ENCODE assay signal across 12 mouse cellular contexts in genomic region chr16:94866300-94866956, GRCm38 (mm10).
DNase-seq lines count a peak whose midpoint lies in the region; ATAC-seq and TF ChIP-seq lines count a peak whose summit lies in the region.
"Had no signal": no experiment of that assay in that cellular context is flagged by ENCODE, and none has a peak within 500 bp of the region (broad histone marks: within the 10 kb centered on the region; RNA-seq: fewer than 3 reads in every experiment).

No protein-coding gene starts in this region.

- TF ChIP-seq CTCF in lung, embryonic 14.5 days (IDR thresholded peaks at IDR 0.05; ENCODE audit: low read depth), result no peak

- DNase-seq in frontal cortex, adult 2 months (ENCODE audit: extremely low spot score in 1 of 2, low spot score in 1 of 2), result no peak
- DNase-seq in lung, embryonic 14.5 days, result peak; percentile 75
- no peak for DNase-seq in lung, postnatal 25 days (ENCODE audit: low spot score)
- peak; percentile 49 for DNase-seq in embryo, embryonic 9.5 days (ENCODE audit: extremely low spot score)
- peak; percentile 4 for DNase-seq in lung, postnatal 14 days
- no peak for DNase-seq in forebrain, embryonic 11.5 days (ENCODE audit: low spot score)
- DNase-seq: right cerebral cortex, postnatal 25 days had no signal

- H3K27me3 ChIP-seq in lung, embryonic 14.5 days (ENCODE audit: insufficient read depth, low read length), result no peaks in the 10 kb centered on the region
- no peaks in the 10 kb centered on the region for H3K27me3 ChIP-seq in forebrain, embryonic 11.5 days (ENCODE audit: control insufficient read depth, insufficient read depth, low read length)
- no peaks in the 10 kb centered on the region for H3K27me3 ChIP-seq in forebrain, embryonic 15.5 days
- H3K27me3 ChIP-seq: forebrain, embryonic 13.5 days; midbrain, embryonic 12.5 days had no signal

- H3K27ac ChIP-seq in lung, embryonic 14.5 days (ENCODE audit: low read depth), result no peak overlapping the region
- H3K27ac ChIP-seq in forebrain, embryonic 11.5 days (ENCODE audit: low read depth, low read length), result no peak overlapping the region
- H3K27ac ChIP-seq in forebrain, embryonic 15.5 days (replicated peaks), result no peak overlapping the region
- H3K27ac ChIP-seq: forebrain, embryonic 13.5 days; midbrain, embryonic 12.5 days had no signal

- 35% methylated on average over 14 of the region's 14 CpGs for WGBS in lung, embryonic 14.5 days
- 55% methylated on average over 14 of the region's 14 CpGs for WGBS in forebrain, embryonic 11.5 days
- 51% methylated on average over 14 of the region's 14 CpGs for WGBS in forebrain, embryonic 15.5 days

- no peaks in the 10 kb centered on the region for H3K9me3 ChIP-seq in lung, embryonic 14.5 days (ENCODE audit: low read depth, low read length)
- no peaks in the 10 kb centered on the region for H3K9me3 ChIP-seq in forebrain, embryonic 11.5 days (ENCODE audit: control insufficient read depth, low read length)
- H3K9me3 ChIP-seq in forebrain, embryonic 15.5 days, result no peaks in the 10 kb centered on the region
- H3K9me3 ChIP-seq: forebrain, embryonic 13.5 days; midbrain, embryonic 12.5 days had no signal

- H3K4me2 ChIP-seq in lung, embryonic 14.5 days, result no peak overlapping the region
- H3K4me2 ChIP-seq in forebrain, embryonic 11.5 days (ENCODE audit: low read depth, low read length, severe bottlenecking), result no peak overlapping the region
- H3K4me2 ChIP-seq in forebrain, embryonic 15.5 days (replicated peaks), result no peak overlapping the region
- H3K4me2 ChIP-seq: forebrain, embryonic 13.5 days; midbrain, embryonic 12.5 days had no signal

- peak; percentile 23; the same call in 1 of the 2 replicates for ATAC-seq in frontal cortex, adult (ENCODE audit: low TSS enrichment)
- ATAC-seq in lung, embryonic 14.5 days (ENCODE audit: insufficient read depth), result peak; percentile 66; the same call in 1 of the 2 replicates
- no peak for ATAC-seq in forebrain, embryonic 11.5 days (replicated peaks; ENCODE audit: low FRiP score)
- no peak for ATAC-seq in forebrain, embryonic 15.5 days (replicated peaks)
- ATAC-seq: CD4-positive, CD25-positive, alpha-beta regulatory T cell, adult 4 months; forebrain, embryonic 13.5 days had no signal

- no peaks in the 10 kb centered on the region for H3K36me3 ChIP-seq in lung, embryonic 14.5 days (ENCODE audit: insufficient read depth)
- no peaks in the 10 kb centered on the region for H3K36me3 ChIP-seq in forebrain, embryonic 11.5 days (ENCODE audit: control insufficient read depth, insufficient read depth, low read length)
- no peaks in the 10 kb centered on the region for H3K36me3 ChIP-seq in forebrain, embryonic 15.5 days
- H3K36me3 ChIP-seq: midbrain, embryonic 12.5 days had no signal

- H3K9ac ChIP-seq in lung, embryonic 14.5 days, result no peak overlapping the region
- no peak overlapping the region for H3K9ac ChIP-seq in forebrain, embryonic 11.5 days (ENCODE audit: low read length)
- H3K9ac ChIP-seq in forebrain, embryonic 15.5 days (replicated peaks), result no peak overlapping the region
- H3K9ac ChIP-seq: forebrain, embryonic 13.5 days; midbrain, embryonic 12.5 days had no signal

- H3K4me3 ChIP-seq in lung, embryonic 14.5 days (ENCODE audit: low read depth, low read length), result no peak overlapping the region
- H3K4me3 ChIP-seq in forebrain, embryonic 11.5 days (ENCODE audit: low read depth, low read length), result no peak overlapping the region
- H3K4me3 ChIP-seq in forebrain, embryonic 15.5 days, result no peak overlapping the region
- H3K4me3 ChIP-seq: forebrain, embryonic 13.5 days; midbrain, embryonic 12.5 days had no signal

- no peaks in the 10 kb centered on the region for H3K4me1 ChIP-seq in lung, embryonic 14.5 days (ENCODE audit: insufficient read depth)
- H3K4me1 ChIP-seq in forebrain, embryonic 11.5 days (replicated peaks; ENCODE audit: control insufficient read depth, insufficient read depth, low read length), result no peaks in the 10 kb centered on the region; the same call in 1 of the 2 replicates
- no peaks in the 10 kb centered on the region for H3K4me1 ChIP-seq in forebrain, embryonic 15.5 days
- H3K4me1 ChIP-seq: forebrain, embryonic 13.5 days had no signal

Comparison
In these comparisons a context has a peak if more than half of its experiments do, and no peak if none do; other contexts are left out.
1. DNase-seq: peak in lung, embryonic 14.5 days (single experiment), embryo, embryonic 9.5 days (single experiment) and lung, postnatal 14 days (single experiment); none in frontal cortex, adult 2 months (0 of 2), lung, postnatal 25 days (single experiment) and forebrain, embryonic 11.5 days (single experiment).
2. ATAC-seq: peak in frontal cortex, adult (single experiment) and lung, embryonic 14.5 days (single experiment); none in forebrain, embryonic 11.5 days (single experiment) and forebrain, embryonic 15.5 days (single experiment).